Mouse (Mus musculus): ENCODE measurements around the gene Ndufa8. TPM values are rescaled to one million over a fixed set of nuclear protein-coding genes. Genes with fewer than 3 reads are reported as not detected.
A peak's percentile ranks its signal among the peaks of the same experiment; 100 is the strongest.

Ndufa8 gene
- polyA plus RNA-seq, 1 experiment from 2014 or later = 327 TPM

DNA sequence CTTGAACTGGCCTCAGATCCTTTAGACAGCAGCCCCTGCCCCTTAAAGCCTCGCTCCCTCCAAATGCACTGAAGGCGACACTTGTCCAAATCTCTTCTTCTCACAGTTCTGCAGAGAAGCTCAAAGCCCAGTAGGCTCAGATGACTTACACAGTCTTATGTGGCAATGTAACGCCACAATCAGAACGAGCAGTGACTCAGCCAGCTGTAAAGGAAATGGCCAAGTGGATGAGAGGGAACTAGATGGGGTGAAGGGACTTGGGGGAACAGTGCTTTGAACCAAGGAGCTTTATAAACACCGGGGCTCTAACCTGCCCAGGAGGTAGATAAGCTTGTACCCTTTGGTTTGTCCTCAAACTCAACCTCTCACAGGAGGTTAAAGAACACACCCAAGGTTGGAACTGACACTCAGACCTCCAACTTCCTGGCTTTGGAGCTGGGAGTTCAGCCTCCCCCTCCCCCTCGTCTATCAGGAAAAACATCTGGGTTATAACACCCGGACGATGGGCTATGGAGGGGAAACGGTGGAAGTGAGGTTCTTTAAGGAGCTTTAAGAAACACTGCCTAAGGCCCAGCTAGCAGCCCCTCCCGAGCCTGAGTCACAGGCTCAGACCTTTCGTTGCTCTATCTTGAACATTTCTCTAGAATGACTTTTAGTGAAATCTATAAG is 13.7 kb downstream of the Ndufa8 start:
- 83% methylated on average over 11 of the region's 11 CpGs for WGBS
- H3K36me3 ChIP-seq = peaks cover 33% of the 10 kb centered on the region
- ATAC-seq (ENCODE audit: low FRiP score, low read depth) = no peak

DNA sequence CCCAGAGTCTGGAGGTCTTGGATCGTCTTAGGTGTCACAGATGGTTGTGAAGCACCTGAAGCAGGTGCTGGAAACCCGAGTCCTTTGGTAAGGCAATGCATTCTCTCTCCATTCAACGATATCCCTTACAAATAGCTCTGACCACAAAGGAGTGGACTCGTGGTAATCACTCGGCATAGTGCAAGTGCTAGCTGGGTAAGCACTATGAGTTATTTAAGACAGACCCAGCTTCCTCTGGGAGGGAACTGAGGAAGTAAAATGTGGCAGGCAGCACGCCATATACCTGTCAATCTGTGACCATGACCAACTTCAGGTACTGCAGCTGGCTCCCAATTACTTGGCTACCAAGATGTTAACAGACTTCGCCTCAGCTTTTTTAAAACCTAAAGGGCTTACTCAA is 14.3 kb downstream of the Ndufa8 start:
- H3K9me3 ChIP-seq = no peaks in the 10 kb centered on the region
- H3K27ac ChIP-seq (replicated peaks) = no peak overlapping the region
- ATAC-seq (ENCODE audit: low FRiP score, low read depth) = no peak
- no peaks in the 10 kb centered on the region for H3K4me1 ChIP-seq (replicated peaks)
- H3K27me3 ChIP-seq = no peaks in the 10 kb centered on the region
- WGBS = 92% methylated on average over 7 of the region's 7 CpGs
- H3K9ac ChIP-seq = no peak overlapping the region
- H3K4me2 ChIP-seq = no peak overlapping the region
- H3K36me3 ChIP-seq = peaks cover 33% of the 10 kb centered on the region
- H3K4me3 ChIP-seq = no peak overlapping the region

More for the DNA sequence above, 13.7 kb downstream of the Ndufa8 start:
- no peaks in the 10 kb centered on the region for H3K4me1 ChIP-seq (replicated peaks)
- no peak overlapping the region for H3K4me3 ChIP-seq
- H3K4me2 ChIP-seq = no peak overlapping the region
- no peaks in the 10 kb centered on the region for H3K27me3 ChIP-seq
- no peak overlapping the region for H3K27ac ChIP-seq (replicated peaks)
- H3K9ac ChIP-seq = no peak overlapping the region
- H3K9me3 ChIP-seq = no peaks in the 10 kb centered on the region

GRCm38 (mm10) chr2:36033966-36034365 is 15.2 kb downstream of the Ndufa8 start:
- no peaks in the 10 kb centered on the region for H3K9me3 ChIP-seq
- no peaks in the 10 kb centered on the region for H3K4me1 ChIP-seq (replicated peaks)
- H3K4me3 ChIP-seq = no peak overlapping the region
- no peak overlapping the region for H3K27ac ChIP-seq (replicated peaks)
- peaks cover 30% of the 10 kb centered on the region for H3K36me3 ChIP-seq
- 82% methylated on average over 7 of the region's 7 CpGs for WGBS
- H3K27me3 ChIP-seq = no peaks in the 10 kb centered on the region
- H3K9ac ChIP-seq = no peak overlapping the region
- H3K4me2 ChIP-seq = no peak overlapping the region
- no peak for ATAC-seq (ENCODE audit: low FRiP score, low read depth)

- Histone ChIP-seq H3K9me3 (no peaks in the 10 kb centered on the region), H3K4me2 (no peak overlapping the region), H3K9ac (no peak overlapping the region), H3K4me3 (no peak overlapping the region), H3K4me1 (replicated peaks) (no peaks in the 10 kb centered on the region), H3K36me3 (peaks cover 19% of the 10 kb centered on the region), H3K27me3 (no peaks in the 10 kb centered on the region), H3K27ac (replicated peaks) (no peak overlapping the region)
- 79% methylated on average over 7 of the region's 7 CpGs for WGBS
- ATAC-seq (ENCODE audit: low FRiP score, low read depth) = no peak
These were observed 16.3 kb downstream of the Ndufa8 start for GRCm38 (mm10) chr2:36032884-36033283.

- no peak for ATAC-seq (ENCODE audit: low FRiP score, low read depth)
- WGBS = 70% methylated on average over 3 of the region's 3 CpGs
These were observed 25.9 kb downstream of the Ndufa8 start for GRCm38 (mm10) chr2:36023291-36023690.

DNA sequence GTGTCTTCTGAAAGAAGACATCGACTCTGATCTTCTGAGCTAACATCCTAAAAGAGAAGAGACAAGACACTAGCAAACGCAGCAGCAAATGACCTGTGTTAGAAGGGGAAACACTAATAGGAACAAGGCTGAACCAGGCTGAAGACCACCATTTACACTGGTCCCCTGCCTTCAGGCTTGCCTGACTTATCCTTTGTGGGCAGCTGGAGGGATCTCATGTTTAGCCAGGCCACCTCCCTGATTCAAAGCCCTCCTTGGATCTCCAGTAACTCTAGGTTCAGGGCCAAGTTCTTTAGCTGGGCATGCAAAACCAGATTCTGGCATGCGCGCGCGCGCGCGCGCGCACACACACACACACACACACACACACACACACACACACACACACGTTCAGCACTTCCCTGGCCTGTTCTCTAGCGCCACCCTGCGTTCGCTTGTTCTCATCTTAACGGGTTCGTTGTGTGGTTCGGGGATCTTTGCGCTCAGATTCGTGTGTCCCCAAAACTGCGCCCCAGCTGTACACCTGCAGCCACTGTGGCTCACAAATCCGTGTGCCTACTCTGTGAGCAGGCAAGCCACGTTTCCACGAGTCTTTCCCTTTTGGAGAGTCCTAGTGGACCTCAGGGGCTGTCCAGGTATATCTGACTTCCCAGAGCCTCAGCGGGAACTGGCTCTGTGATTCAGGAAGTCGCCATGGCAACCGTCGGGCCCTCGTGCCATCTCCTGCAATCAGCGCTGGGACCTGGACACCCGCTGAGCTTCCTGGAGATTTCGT is 27.6 kb downstream of the Ndufa8 start:
- Histone ChIP-seq H3K9me3 (no peaks in the 10 kb centered on the region), H3K9ac (no peak overlapping the region), H3K27ac (replicated peaks) (no peak overlapping the region), H3K4me2 (peak overlapping the region; percentile 67), H3K36me3 (no peaks in the 10 kb centered on the region), H3K27me3 (no peaks in the 10 kb centered on the region), H3K4me3 (peak overlapping the region; percentile 35), H3K4me1 (replicated peaks) (peaks cover 10% of the 10 kb centered on the region)
- peak; percentile 89 for ATAC-seq (ENCODE audit: low FRiP score, low read depth)
- WGBS = 10% methylated on average over 30 of the region's 32 CpGs

More at GRCm38 (mm10) chr2:36023291-36023690, 25.9 kb downstream of the Ndufa8 start:
- Histone ChIP-seq H3K4me1 (replicated peaks) (peaks cover 10% of the 10 kb centered on the region), H3K9me3 (no peaks in the 10 kb centered on the region), H3K27me3 (no peaks in the 10 kb centered on the region), H3K4me2 (no peak overlapping the region), H3K9ac (no peak overlapping the region), H3K4me3 (no peak overlapping the region), H3K27ac (replicated peaks) (no peak overlapping the region), H3K36me3 (no peaks in the 10 kb centered on the region)

DNA sequence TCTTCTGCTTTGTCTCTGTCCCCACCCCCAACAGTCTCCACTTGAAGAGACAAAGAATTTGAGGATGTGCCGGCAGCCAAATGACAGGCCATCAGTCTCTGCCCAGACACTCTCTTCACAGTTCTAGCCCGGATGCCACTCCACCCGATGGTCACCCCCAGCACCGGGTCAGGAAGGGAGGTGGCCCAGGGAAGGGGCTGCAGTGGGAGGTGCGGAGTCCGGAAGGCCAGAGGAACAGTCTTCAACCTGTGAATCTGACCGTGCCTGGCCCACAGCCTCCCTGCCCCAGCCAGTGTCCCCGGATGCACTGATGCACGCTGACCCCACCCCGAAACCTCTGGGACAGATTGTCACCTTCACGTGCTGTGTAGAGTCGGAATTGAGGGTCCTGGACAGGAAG is 36.2 kb downstream of the Ndufa8 start:
- no peak for ATAC-seq (ENCODE audit: low FRiP score, low read depth)

GRCm38 (mm10) chr2:36011331-36011825 is 37.8 kb downstream of the Ndufa8 start:
- H3K27ac ChIP-seq (replicated peaks) = no peak overlapping the region
- 0 out of 2 replicates have a peak, but pooled peaks cover 8% of the 10 kb centered on the region for H3K27me3 ChIP-seq
- H3K9me3 ChIP-seq = no peaks in the 10 kb centered on the region
- H3K4me2 ChIP-seq = peak overlapping the region; percentile 92
- WGBS = under 1% methylated on average over 44 of the region's 44 CpGs
- H3K4me3 ChIP-seq = peak overlapping the region; percentile 50
- peak; percentile 27; the same call in 1 of the 2 replicates for ATAC-seq (ENCODE audit: low FRiP score, low read depth)
- peak overlapping the region; percentile 53 for H3K9ac ChIP-seq
- no peaks in the 10 kb centered on the region for H3K36me3 ChIP-seq
- peaks cover 17% of the 10 kb centered on the region for H3K4me1 ChIP-seq (replicated peaks)

More for the DNA sequence above, 36.2 kb downstream of the Ndufa8 start:
- H3K36me3 ChIP-seq = no peaks in the 10 kb centered on the region
- no peak overlapping the region for H3K27ac ChIP-seq (replicated peaks)
- no peaks in the 10 kb centered on the region for H3K9me3 ChIP-seq
- no peak overlapping the region for H3K4me3 ChIP-seq
- H3K9ac ChIP-seq = no peak overlapping the region
- H3K4me1 ChIP-seq (replicated peaks) = peaks cover 17% of the 10 kb centered on the region
- H3K27me3 ChIP-seq = 0 out of 2 replicates have a peak, but pooled peaks cover 8% of the 10 kb centered on the region
- no peak overlapping the region for H3K4me2 ChIP-seq
- 56% methylated on average over 12 of the region's 12 CpGs for WGBS

GRCm38 (mm10) chr2:36010579-36010978 is 38.6 kb downstream of the Ndufa8 start:
- peak overlapping the region; percentile 50; the same call in 1 of the 2 replicates for H3K4me3 ChIP-seq
- no peak overlapping the region for H3K9ac ChIP-seq
- H3K9me3 ChIP-seq = no peaks in the 10 kb centered on the region
- H3K27ac ChIP-seq (replicated peaks) = no peak overlapping the region
- 0 out of 2 replicates have a peak, but pooled peaks cover 8% of the 10 kb centered on the region for H3K27me3 ChIP-seq
- 52% methylated on average over 8 of the region's 8 CpGs for WGBS
- no peak for ATAC-seq (ENCODE audit: low FRiP score, low read depth)
- peaks cover 17% of the 10 kb centered on the region for H3K4me1 ChIP-seq (replicated peaks)
- H3K36me3 ChIP-seq = no peaks in the 10 kb centered on the region
- peak overlapping the region; percentile 92 for H3K4me2 ChIP-seq

- Histone ChIP-seq H3K9me3 (no peaks in the 10 kb centered on the region), H3K4me3 (no peak overlapping the region), H3K27me3 (0 out of 2 replicates have a peak, but pooled peaks cover 8% of the 10 kb centered on the region), H3K36me3 (no peaks in the 10 kb centered on the region), H3K9ac (no peak overlapping the region), H3K27ac (replicated peaks) (no peak overlapping the region), H3K4me2 (no peak overlapping the region), H3K4me1 (replicated peaks) (peaks cover 17% of the 10 kb centered on the region)
- 0 out of 2 replicates have a peak, but pooled peaks have one; percentile 32 for ATAC-seq (ENCODE audit: low FRiP score, low read depth)
- 24% methylated on average over 4 of the region's 4 CpGs for WGBS
These were observed 39.8 kb downstream of the Ndufa8 start for GRCm38 (mm10) chr2:36009386-36009785.

GRCm38 (mm10) chr2:36008071-36008470 is 41.1 kb downstream of the Ndufa8 start:
- H3K9ac ChIP-seq = no peak overlapping the region
- no peaks in the 10 kb centered on the region for H3K9me3 ChIP-seq
- H3K4me3 ChIP-seq = no peak overlapping the region
- no peak overlapping the region for H3K4me2 ChIP-seq
- 0 out of 2 replicates have a peak, but pooled peaks cover 8% of the 10 kb centered on the region for H3K27me3 ChIP-seq
- H3K4me1 ChIP-seq (replicated peaks) = peaks cover 17% of the 10 kb centered on the region
- no peak for ATAC-seq (ENCODE audit: low FRiP score, low read depth)
- no peak overlapping the region for H3K27ac ChIP-seq (replicated peaks)
- WGBS = 10% methylated on average over 1 of the region's 1 CpGs
- no peaks in the 10 kb centered on the region for H3K36me3 ChIP-seq

DNA sequence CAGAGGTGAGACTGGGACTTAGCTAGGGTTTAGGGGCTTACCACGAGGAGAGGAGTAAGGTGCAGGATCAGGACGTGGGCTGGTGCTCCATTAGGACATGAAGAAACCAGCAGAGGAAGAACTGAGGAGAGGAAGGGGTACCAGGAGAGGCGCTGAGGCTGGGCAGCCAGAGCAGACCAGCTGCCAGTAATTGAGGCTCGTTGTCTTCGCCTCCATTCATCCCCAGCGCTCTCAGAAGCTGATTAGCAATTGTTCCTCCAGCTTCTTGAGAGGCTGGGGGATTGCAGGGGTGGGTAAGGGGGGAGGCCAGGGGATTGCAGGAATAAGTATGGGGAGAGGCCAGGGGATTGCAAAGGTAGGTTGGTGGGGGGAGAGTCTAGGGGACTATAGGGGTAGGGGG is 47.0 kb downstream of the Ndufa8 start:
- WGBS = 40% methylated on average over 6 of the region's 6 CpGs
- H3K27ac ChIP-seq (replicated peaks) = no peak overlapping the region
- H3K4me2 ChIP-seq = no peak overlapping the region
- no peaks in the 10 kb centered on the region for H3K9me3 ChIP-seq
- no peaks in the 10 kb centered on the region for H3K4me1 ChIP-seq (replicated peaks)
- H3K27me3 ChIP-seq = no peaks in the 10 kb centered on the region
- no peak overlapping the region for H3K4me3 ChIP-seq
- H3K9ac ChIP-seq = no peak overlapping the region
- H3K36me3 ChIP-seq = no peaks in the 10 kb centered on the region
- ATAC-seq (ENCODE audit: low FRiP score, low read depth) = no peak
